Mouse (Mus musculus): Measurements from ENCODE around the gene Spdya. TPM values are rescaled to one million over a fixed set of nuclear protein-coding genes. Genes with fewer than 3 reads are reported as not detected.

The Spdya gene
- 0.35 TPM for polyA plus RNA-seq (2017; shearing (Covaris generic))

DNA sequence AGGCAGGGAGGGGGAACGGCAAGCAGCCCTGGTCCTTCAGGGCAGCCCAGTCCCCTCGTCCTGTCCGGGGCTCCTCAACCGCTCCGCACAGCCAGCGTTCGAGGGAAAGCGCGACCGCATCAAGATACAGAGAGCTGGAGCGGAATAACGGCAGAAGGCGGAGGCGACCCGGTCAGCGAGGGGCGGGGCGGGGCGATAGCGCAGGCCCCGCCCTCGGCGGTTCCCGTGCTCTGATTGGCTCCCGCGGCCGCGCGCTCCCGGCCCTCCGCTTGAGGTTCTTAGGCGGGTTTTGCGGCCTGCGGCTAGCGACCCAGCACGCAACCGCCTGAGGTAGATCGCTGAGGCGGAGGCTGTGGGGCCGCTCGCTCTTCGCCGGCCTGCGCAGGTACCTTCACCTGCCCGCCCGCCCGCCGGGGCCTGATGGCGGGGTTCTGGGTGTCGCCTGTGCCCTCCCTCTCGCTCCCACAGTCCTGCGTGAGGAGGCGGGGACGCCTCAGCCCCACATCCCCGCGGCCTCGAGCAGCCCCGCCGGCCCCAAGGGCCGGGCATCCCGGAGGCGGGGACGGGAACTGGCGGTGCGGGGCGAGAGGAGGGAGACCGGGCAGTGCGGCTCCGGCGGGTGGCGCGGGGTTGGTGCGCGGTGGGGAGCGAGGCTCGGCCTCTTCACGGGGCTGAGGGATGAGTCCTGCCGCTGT, at the start of gene Spdya:
Gene Spdya, plus strand, starts transcription at position 305 of the 695 bp plus-strand sequence.

DNA sequence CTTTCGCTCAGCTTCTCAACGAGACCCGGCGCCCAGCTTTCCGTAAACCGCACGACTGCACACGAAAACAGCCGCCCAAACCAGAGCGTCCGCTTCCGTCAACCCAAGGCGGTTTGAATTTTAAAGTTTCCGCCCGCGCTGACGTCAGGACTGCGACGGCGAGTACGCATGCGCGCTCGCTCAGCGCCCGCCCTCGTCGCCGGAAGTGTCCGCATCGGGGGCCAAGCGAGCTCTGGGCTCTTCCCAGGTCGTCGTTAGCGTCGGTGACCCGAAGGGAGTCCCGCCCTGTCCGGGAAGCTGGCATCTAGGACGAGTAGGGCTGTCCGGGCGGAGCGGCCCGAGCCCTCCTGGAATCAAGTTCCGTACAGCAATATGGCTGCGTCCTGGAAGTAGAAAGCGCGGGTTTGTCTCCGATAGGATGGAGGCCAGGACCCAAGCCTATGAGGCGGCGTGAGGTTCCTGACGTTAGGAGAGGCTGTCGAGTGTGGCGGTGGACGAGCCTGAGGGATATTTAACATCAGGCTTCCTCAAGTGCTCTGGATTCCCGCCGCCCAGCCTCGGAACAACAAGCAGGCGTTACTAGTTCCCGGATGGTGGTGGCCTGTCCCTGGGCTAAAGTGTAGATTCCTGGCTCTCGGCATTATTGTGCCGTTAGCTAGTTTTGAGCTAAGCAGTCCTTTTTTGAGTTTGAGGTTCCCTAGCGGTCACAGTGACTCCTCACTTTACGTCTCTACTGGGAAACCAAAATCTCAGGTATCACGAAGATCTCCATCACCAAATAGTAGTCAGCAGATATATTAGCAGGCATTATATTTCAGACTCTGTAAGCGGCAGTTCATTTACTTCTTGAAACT, 24.9 kb upstream of the Spdya start, which contains the start of gene Ndc80:
Gene Ndc80, minus strand, starts transcription at position 147 of the 854 bp plus-strand sequence.

DNA sequence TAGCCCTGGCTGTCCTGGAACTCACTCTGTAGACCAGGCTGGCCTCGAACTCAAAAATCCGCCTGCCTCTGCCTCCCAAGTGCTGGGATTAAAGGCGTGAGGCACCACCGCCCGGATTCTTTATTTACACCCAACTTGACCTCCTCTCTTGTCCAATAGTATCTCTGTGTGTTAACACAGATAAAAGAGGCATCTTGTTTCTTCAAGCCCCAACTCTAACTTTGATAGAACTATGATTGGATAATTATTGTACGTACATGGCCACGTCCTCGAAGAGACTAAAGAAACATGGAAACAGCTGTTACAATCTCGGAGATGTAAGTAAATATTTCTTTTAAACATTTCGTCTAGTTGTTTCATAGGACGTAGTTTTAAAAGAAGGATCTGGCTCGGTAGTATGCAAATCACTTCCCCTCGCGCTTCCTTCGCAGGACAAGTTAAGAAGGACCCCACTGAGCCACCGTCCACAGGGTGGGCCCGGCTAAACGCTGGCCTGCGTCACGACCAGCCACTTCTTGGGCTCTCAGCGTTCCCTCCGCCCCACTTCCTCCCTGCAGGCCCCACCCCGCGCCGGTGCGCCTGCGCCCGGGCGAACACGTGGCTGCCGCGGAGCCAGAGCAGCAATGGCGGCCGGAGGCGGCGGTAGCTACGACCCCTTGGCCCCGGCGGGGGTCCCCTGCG, 63.9 kb downstream of the Spdya start, which contains the start of gene Wdr43:
Gene Wdr43, plus strand, starts transcription at position 258 of the 681 bp plus-strand sequence.

Other genes with a start within 250 kb of the Spdya start
- not detected for gene Emilin2, start 240.1 kb upstream of the Spdya start, polyA plus RNA-seq (2017; shearing (Covaris generic))
- 2.9 TPM for gene Gm4707, start 92.1 kb upstream of the Spdya start, polyA plus RNA-seq (2017; shearing (Covaris generic))
- 91.4 TPM for gene Smchd1, start 76.7 kb upstream of the Spdya start, polyA plus RNA-seq (2017; shearing (Covaris generic))
- gene Ndc80, start 25.2 kb upstream of the Spdya start, polyA plus RNA-seq (2017; shearing (Covaris generic)), result 12.2 TPM
- gene Wdr43, start 63.8 kb downstream of the Spdya start, polyA plus RNA-seq (2017; shearing (Covaris generic)), result 140 TPM
- not detected for gene Togaram2, start 121.2 kb downstream of the Spdya start, polyA plus RNA-seq (2017; shearing (Covaris generic))
- not detected for gene Pcare, start 200.8 kb downstream of the Spdya start, polyA plus RNA-seq (2017; shearing (Covaris generic))
- not detected for gene Clip4, start 216.4 kb downstream of the Spdya start, polyA plus RNA-seq (2017; shearing (Covaris generic))

All from inflammation-experienced regulatory T-cells, adult 16 weeks (primary cell).